Mouse (Mus musculus): ENCODE data around the gene Ddost. TPM values are rescaled to one million over a fixed set of nuclear protein-coding genes. Genes with fewer than 3 reads are reported as not detected.

The Ddost gene
- polyA plus RNA-seq, 1 experiment from 2014 or later, result 269 TPM

DNA sequence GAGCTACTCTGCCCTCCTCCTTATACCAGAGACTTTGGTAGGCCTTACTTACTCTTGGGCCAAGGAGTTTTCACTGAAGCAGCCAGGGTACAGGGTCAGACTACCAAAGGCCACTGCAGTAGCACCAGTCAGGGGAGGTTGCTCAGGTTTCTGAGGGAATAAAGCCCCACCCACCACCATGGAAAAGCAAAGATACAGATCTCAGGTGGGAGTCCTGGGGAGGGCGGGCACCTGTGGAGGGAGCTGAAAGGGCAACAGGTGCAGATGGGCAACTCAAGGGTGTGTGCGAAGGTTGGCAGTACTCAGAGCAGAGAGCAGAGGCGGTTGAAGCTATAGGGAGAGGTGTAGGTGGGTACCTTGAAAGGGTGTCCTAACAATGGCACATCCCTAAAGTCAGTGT lies 1.5 kb upstream of the Ddost start:
- no peak for ATAC-seq (replicated peaks; ENCODE audit: insufficient number of reproducible peaks, low FRiP score, low TSS enrichment)
- H3K4me1 ChIP-seq (ENCODE audit: control insufficient read depth, insufficient read depth, low read length), result peaks cover 16% of the 10 kb centered on the region
- H3K9ac ChIP-seq (ENCODE audit: low read depth, low read length), result no peak overlapping the region
- H3K9me3 ChIP-seq (replicated peaks; ENCODE audit: control insufficient read depth, low read length), result no peaks in the 10 kb centered on the region
- H3K4me3 ChIP-seq (ENCODE audit: low read depth, low read length), result no peak overlapping the region
- H3K27ac ChIP-seq (ENCODE audit: low read depth, low read length), result no peak overlapping the region
- WGBS (ENCODE audit: insufficient replicate concordance), result 96% methylated on average over 3 of the region's 3 CpGs
- no peaks in the 10 kb centered on the region for H3K27me3 ChIP-seq (ENCODE audit: control insufficient read depth, insufficient read depth, low read length)
- no peaks in the 10 kb centered on the region for H3K36me3 ChIP-seq (ENCODE audit: control insufficient read depth, insufficient read depth, low read length)
- no peak overlapping the region; the same call in 1 of the 2 replicates for H3K4me2 ChIP-seq

DNA sequence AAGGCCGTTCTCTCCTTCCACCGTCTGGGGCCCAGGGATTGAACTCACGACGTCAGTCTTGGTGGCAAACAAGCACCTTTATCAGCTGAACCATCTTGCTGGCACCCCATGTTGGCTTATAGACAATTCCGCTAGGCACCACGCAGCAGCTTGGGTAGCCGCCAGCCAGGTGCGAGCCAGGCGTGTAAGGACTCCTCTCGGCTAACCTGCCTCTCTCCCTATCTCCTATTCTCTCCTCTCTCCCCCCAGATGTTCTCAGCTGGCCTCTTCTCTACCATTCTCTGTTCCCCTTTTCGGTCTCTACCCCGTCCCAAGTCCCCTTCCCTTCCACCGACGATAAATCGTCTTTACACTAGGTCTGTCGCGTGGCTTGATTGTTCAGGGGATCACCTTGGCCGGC lies 788 bp upstream of the Ddost start:
- Histone ChIP-seq H3K27me3 (ENCODE audit: control insufficient read depth, insufficient read depth, low read length) (no peaks in the 10 kb centered on the region), H3K9me3 (replicated peaks; ENCODE audit: control insufficient read depth, low read length) (no peaks in the 10 kb centered on the region), H3K27ac (ENCODE audit: low read depth, low read length) (peak overlapping the region; percentile 62; the same call in 1 of the 2 replicates), H3K4me2 (peak overlapping the region; percentile 74), H3K4me1 (ENCODE audit: control insufficient read depth, insufficient read depth, low read length) (peaks cover 16% of the 10 kb centered on the region), H3K36me3 (ENCODE audit: control insufficient read depth, insufficient read depth, low read length) (0 out of 2 replicates have a peak, but pooled peaks cover 5% of the 10 kb centered on the region), H3K9ac (ENCODE audit: low read depth, low read length) (peak overlapping the region; percentile 78), H3K4me3 (ENCODE audit: low read depth, low read length) (peak overlapping the region; percentile 77)
- 17% methylated on average over 18 of the region's 18 CpGs for WGBS (ENCODE audit: insufficient replicate concordance)
- ATAC-seq (replicated peaks; ENCODE audit: insufficient number of reproducible peaks, low FRiP score, low TSS enrichment), result no peak

- Histone ChIP-seq H3K4me1 (ENCODE audit: control insufficient read depth, insufficient read depth, low read length) (peaks cover 16% of the 10 kb centered on the region), H3K36me3 (ENCODE audit: control insufficient read depth, insufficient read depth, low read length) (peaks cover 22% of the 10 kb centered on the region), H3K27ac (ENCODE audit: low read depth, low read length) (no peak overlapping the region), H3K9me3 (replicated peaks; ENCODE audit: control insufficient read depth, low read length) (no peaks in the 10 kb centered on the region), H3K9ac (ENCODE audit: low read depth, low read length) (no peak overlapping the region), H3K4me2 (no peak overlapping the region), H3K27me3 (ENCODE audit: control insufficient read depth, insufficient read depth, low read length) (no peaks in the 10 kb centered on the region), H3K4me3 (ENCODE audit: low read depth, low read length) (no peak overlapping the region)
- WGBS (ENCODE audit: insufficient replicate concordance), result 88% methylated on average over 3 of the region's 3 CpGs
- ATAC-seq (replicated peaks; ENCODE audit: insufficient number of reproducible peaks, low FRiP score, low TSS enrichment), result no peak
Observed at GRCm38 (mm10) chr4:138307025-138307424, 2.5 kb downstream of the Ddost start.

DNA sequence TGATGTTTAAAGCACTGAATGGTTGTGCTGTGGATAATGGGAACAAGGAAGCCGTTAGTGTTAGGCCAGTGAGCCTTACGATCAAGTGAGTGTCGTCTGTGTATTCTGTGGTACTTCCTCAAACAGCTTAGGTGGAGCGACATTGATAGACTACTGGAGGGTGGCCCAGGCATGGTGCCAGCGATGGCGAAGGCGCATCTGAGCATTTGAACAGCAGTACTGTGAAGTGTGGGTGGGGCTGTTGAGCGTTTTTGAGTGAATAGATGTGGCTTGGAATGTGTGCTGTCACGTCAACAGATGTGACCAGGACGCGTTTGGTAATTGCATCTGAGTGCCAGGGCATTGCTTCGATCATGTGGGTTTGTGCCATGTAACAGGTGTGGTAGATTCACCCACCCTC lies 3.2 kb downstream of the Ddost start:
- H3K27me3 ChIP-seq (ENCODE audit: control insufficient read depth, insufficient read depth, low read length), result no peaks in the 10 kb centered on the region
- H3K4me3 ChIP-seq (ENCODE audit: low read depth, low read length), result no peak overlapping the region
- no peak overlapping the region for H3K4me2 ChIP-seq
- no peak overlapping the region for H3K9ac ChIP-seq (ENCODE audit: low read depth, low read length)
- peaks cover 16% of the 10 kb centered on the region for H3K4me1 ChIP-seq (ENCODE audit: control insufficient read depth, insufficient read depth, low read length)
- H3K27ac ChIP-seq (ENCODE audit: low read depth, low read length), result no peak overlapping the region
- 86% methylated on average over 12 of the region's 12 CpGs for WGBS (ENCODE audit: insufficient replicate concordance)
- no peaks in the 10 kb centered on the region for H3K9me3 ChIP-seq (replicated peaks; ENCODE audit: control insufficient read depth, low read length)
- ATAC-seq (replicated peaks; ENCODE audit: insufficient number of reproducible peaks, low FRiP score, low TSS enrichment), result no peak
- H3K36me3 ChIP-seq (ENCODE audit: control insufficient read depth, insufficient read depth, low read length), result peaks cover 28% of the 10 kb centered on the region

- no peaks in the 10 kb centered on the region for H3K27me3 ChIP-seq (ENCODE audit: control insufficient read depth, insufficient read depth, low read length)
- no peaks in the 10 kb centered on the region for H3K9me3 ChIP-seq (replicated peaks; ENCODE audit: control insufficient read depth, low read length)
- no peak overlapping the region for H3K9ac ChIP-seq (ENCODE audit: low read depth, low read length)
- WGBS (ENCODE audit: insufficient replicate concordance), result 91% methylated on average over 19 of the region's 19 CpGs
- no peak overlapping the region for H3K4me3 ChIP-seq (ENCODE audit: low read depth, low read length)
- peaks cover 6% of the 10 kb centered on the region for H3K4me1 ChIP-seq (ENCODE audit: control insufficient read depth, insufficient read depth, low read length)
- no peak for ATAC-seq (replicated peaks; ENCODE audit: insufficient number of reproducible peaks, low FRiP score, low TSS enrichment)
- H3K4me2 ChIP-seq, result no peak overlapping the region
- H3K36me3 ChIP-seq (ENCODE audit: control insufficient read depth, insufficient read depth, low read length), result peaks cover 41% of the 10 kb centered on the region
- H3K27ac ChIP-seq (ENCODE audit: low read depth, low read length), result no peak overlapping the region
Observed at GRCm38 (mm10) chr4:138310311-138310910, 5.9 kb downstream of the Ddost start.

GRCm38 (mm10) chr4:138311595-138311994 lies 7.1 kb downstream of the Ddost start:
- 0 out of 2 replicates have a peak, but pooled peaks have one; percentile 27 for ATAC-seq (replicated peaks; ENCODE audit: insufficient number of reproducible peaks, low FRiP score, low TSS enrichment)
- H3K36me3 ChIP-seq (ENCODE audit: control insufficient read depth, insufficient read depth, low read length), result peaks cover 44% of the 10 kb centered on the region

GRCm38 (mm10) chr4:138312105-138312504 lies 7.6 kb downstream of the Ddost start:
- ATAC-seq (replicated peaks; ENCODE audit: insufficient number of reproducible peaks, low FRiP score, low TSS enrichment), result no peak
- peaks cover 49% of the 10 kb centered on the region for H3K36me3 ChIP-seq (ENCODE audit: control insufficient read depth, insufficient read depth, low read length)
- WGBS (ENCODE audit: insufficient replicate concordance), result 95% methylated on average over 3 of the region's 3 CpGs

More at GRCm38 (mm10) chr4:138311595-138311994, 7.1 kb downstream of the Ddost start:
- no peaks in the 10 kb centered on the region for H3K4me1 ChIP-seq (ENCODE audit: control insufficient read depth, insufficient read depth, low read length)
- H3K4me3 ChIP-seq (ENCODE audit: low read depth, low read length), result no peak overlapping the region
- no peaks in the 10 kb centered on the region for H3K27me3 ChIP-seq (ENCODE audit: control insufficient read depth, insufficient read depth, low read length)
- H3K4me2 ChIP-seq, result no peak overlapping the region
- H3K9me3 ChIP-seq (replicated peaks; ENCODE audit: control insufficient read depth, low read length), result no peaks in the 10 kb centered on the region; the same call in 1 of the 2 replicates
- no peak overlapping the region for H3K27ac ChIP-seq (ENCODE audit: low read depth, low read length)
- no peak overlapping the region for H3K9ac ChIP-seq (ENCODE audit: low read depth, low read length)
- WGBS (ENCODE audit: insufficient replicate concordance), result 62% methylated on average over 8 of the region's 8 CpGs

GRCm38 (mm10) chr4:138313021-138313420 lies 8.5 kb downstream of the Ddost start:
- Histone ChIP-seq H3K4me2 (no peak overlapping the region), H3K4me3 (ENCODE audit: low read depth, low read length) (no peak overlapping the region), H3K9ac (ENCODE audit: low read depth, low read length) (no peak overlapping the region), H3K27ac (ENCODE audit: low read depth, low read length) (no peak overlapping the region), H3K9me3 (replicated peaks; ENCODE audit: control insufficient read depth, low read length) (no peaks in the 10 kb centered on the region; the same call in 1 of the 2 replicates), H3K4me1 (ENCODE audit: control insufficient read depth, insufficient read depth, low read length) (no peaks in the 10 kb centered on the region), H3K36me3 (ENCODE audit: control insufficient read depth, insufficient read depth, low read length) (peaks cover 49% of the 10 kb centered on the region), H3K27me3 (ENCODE audit: control insufficient read depth, insufficient read depth, low read length) (no peaks in the 10 kb centered on the region; the same call in 1 of the 2 replicates)
- ATAC-seq (replicated peaks; ENCODE audit: insufficient number of reproducible peaks, low FRiP score, low TSS enrichment), result no peak
- WGBS (ENCODE audit: insufficient replicate concordance), result 89% methylated on average over 11 of the region's 11 CpGs

More at GRCm38 (mm10) chr4:138312105-138312504, 7.6 kb downstream of the Ddost start:
- Histone ChIP-seq H3K4me3 (ENCODE audit: low read depth, low read length) (no peak overlapping the region), H3K27me3 (ENCODE audit: control insufficient read depth, insufficient read depth, low read length) (no peaks in the 10 kb centered on the region; the same call in 1 of the 2 replicates), H3K4me1 (ENCODE audit: control insufficient read depth, insufficient read depth, low read length) (no peaks in the 10 kb centered on the region), H3K4me2 (no peak overlapping the region), H3K9me3 (replicated peaks; ENCODE audit: control insufficient read depth, low read length) (no peaks in the 10 kb centered on the region; the same call in 1 of the 2 replicates), H3K27ac (ENCODE audit: low read depth, low read length) (no peak overlapping the region), H3K9ac (ENCODE audit: low read depth, low read length) (no peak overlapping the region)

- no peak for ATAC-seq (replicated peaks; ENCODE audit: insufficient number of reproducible peaks, low FRiP score, low TSS enrichment)
- WGBS (ENCODE audit: insufficient replicate concordance), result 88% methylated on average over 4 of the region's 4 CpGs
- Histone ChIP-seq H3K36me3 (ENCODE audit: control insufficient read depth, insufficient read depth, low read length) (peaks cover 44% of the 10 kb centered on the region), H3K9me3 (replicated peaks; ENCODE audit: control insufficient read depth, low read length) (no peaks in the 10 kb centered on the region; the same call in 1 of the 2 replicates), H3K27ac (ENCODE audit: low read depth, low read length) (no peak overlapping the region), H3K27me3 (ENCODE audit: control insufficient read depth, insufficient read depth, low read length) (no peaks in the 10 kb centered on the region; the same call in 1 of the 2 replicates), H3K4me2 (no peak overlapping the region), H3K4me1 (ENCODE audit: control insufficient read depth, insufficient read depth, low read length) (no peaks in the 10 kb centered on the region), H3K4me3 (ENCODE audit: low read depth, low read length) (no peak overlapping the region), H3K9ac (ENCODE audit: low read depth, low read length) (no peak overlapping the region)
Observed at GRCm38 (mm10) chr4:138313795-138314194, 9.3 kb downstream of the Ddost start.

All from heart, embryonic 11.5 days (tissue).